Mouse (Mus musculus) gastrocnemius, adult 18-20 months (tissue): Measurements from ENCODE around the gene Tmem265. TPM values are rescaled to one million over a fixed set of nuclear protein-coding genes. Genes with fewer than 3 reads are reported as not detected.

Experiments
- DNase-seq: peaks from one replicate; pipeline ENCODE4 v3.0.0; 2021; ENCODE audit warnings: low spot score
- total RNA-seq, 2 experiments: library from RNA; stranded (reverse); gene quantifications; 2 replicates each; pipeline ENCODE4 v1.2.3; 2021

The Tmem265 gene
- total RNA-seq, 2 experiments from 2014 or later: not detected

- peak; percentile 96 for DNase-seq
Observed at GRCm38 (mm10) chr7:127588011-127588871, 27.1 kb downstream of the Tmem265 start, which contains the start of the genes Ccdc189 and Rnf40. TSS of gene Ccdc189 (minus strand) at chr7:127588595. TSS of gene Rnf40 (plus strand) at chr7:127588767.

GRCm38 (mm10) chr7:127588901-127589300, 27.7 kb downstream of the Tmem265 start:
- DNase-seq: no peak

GRCm38 (mm10) chr7:127589637-127590036, 28.4 kb downstream of the Tmem265 start:
- DNase-seq: no peak

GRCm38 (mm10) chr7:127591108-127591507, 29.9 kb downstream of the Tmem265 start:
- DNase-seq: no peak

- DNase-seq: no peak
Observed at GRCm38 (mm10) chr7:127592575-127592974, 31.4 kb downstream of the Tmem265 start.

GRCm38 (mm10) chr7:127596747-127597146, 35.6 kb downstream of the Tmem265 start:
- DNase-seq: no peak

- DNase-seq: no peak
Observed at GRCm38 (mm10) chr7:127600612-127601011, 39.4 kb downstream of the Tmem265 start.

- DNase-seq: no peak
Observed at GRCm38 (mm10) chr7:127601735-127602134, 40.5 kb downstream of the Tmem265 start.

GRCm38 (mm10) chr7:127602903-127603302, 41.7 kb downstream of the Tmem265 start:
- no peak for DNase-seq

GRCm38 (mm10) chr7:127604256-127604655, 43.1 kb downstream of the Tmem265 start:
- no peak for DNase-seq

GRCm38 (mm10) chr7:127607150-127607549, 46.0 kb downstream of the Tmem265 start:
- DNase-seq: no peak

- no peak for DNase-seq
Observed at GRCm38 (mm10) chr7:127611011-127611410, 49.8 kb downstream of the Tmem265 start.

- DNase-seq: no peak
Observed at GRCm38 (mm10) chr7:127611561-127611960, 50.4 kb downstream of the Tmem265 start.

- no peak for DNase-seq
Observed at GRCm38 (mm10) chr7:127613501-127613900, 52.3 kb downstream of the Tmem265 start.

- peak; percentile 0 for DNase-seq
Observed at GRCm38 (mm10) chr7:127614091-127614490, 52.9 kb downstream of the Tmem265 start.

GRCm38 (mm10) chr7:127614511-127614890, 53.3 kb downstream of the Tmem265 start:
- DNase-seq: peak; percentile 28

GRCm38 (mm10) chr7:127614891-127615843, 54.0 kb downstream of the Tmem265 start, which contains the start of gene Zfp629:
TSS of gene Zfp629 (minus strand) at chr7:127615797.
- peak; percentile 76 for DNase-seq

- DNase-seq: no peak
Observed at GRCm38 (mm10) chr7:127616336-127616735, 55.1 kb downstream of the Tmem265 start.
